Mouse (Mus musculus) lung, embryonic 14.5 days (tissue): ENCODE measurements around the gene Slc37a2. TPM values are rescaled to one million over a fixed set of nuclear protein-coding genes. Genes with fewer than 3 reads are reported as not detected.

Experiments used
- ATAC-seq: fragments of 200-750 bp; cut with Nextera tagmentation; 2 replicates; pipeline ENCODE4 v1.8.0; 2017; ENCODE audit warnings: mild to moderate bottlenecking, moderate TSS enrichment, moderate library complexity; ENCODE audit not compliant: insufficient read depth
- DNase-seq: peaks from one replicate; pipeline ENCODE4 v3.0.0-alpha.2; 2015
- H3K27ac ChIP-seq: fragments of 300-500 bp; sonication (generic); 2 replicates; pipeline ENCODE4 v1.5.1; 2014; ENCODE audit warnings: low read depth, mild to moderate bottlenecking, moderate library complexity
- H3K27me3 ChIP-seq: fragments of 300-500 bp; sonication (generic); 2 replicates; pipeline ENCODE4 v1.6.1; 2014; ENCODE audit warnings: low read length, control low read depth; ENCODE audit not compliant: insufficient read depth
- H3K36me3 ChIP-seq: fragments of 300-500 bp; sonication (generic); 2 replicates; pipeline ENCODE4 v1.6.1; 2014; ENCODE audit warnings: control low read depth; ENCODE audit not compliant: insufficient read depth
- H3K4me1 ChIP-seq: fragments of 300-500 bp; sonication (generic); 2 replicates; pipeline ENCODE4 v1.6.1; 2014; ENCODE audit warnings: antibody characterized with exemption, control low read depth; ENCODE audit not compliant: insufficient read depth
- H3K4me2 ChIP-seq: fragments of 300-500 bp; sonication (generic); 2 replicates; pipeline ENCODE4 v1.6.1; 2014; ENCODE audit warnings: mild to moderate bottlenecking
- H3K4me3 ChIP-seq: fragments of 300-500 bp; sonication (generic); 2 replicates; pipeline ENCODE4 v1.5.1; 2014; ENCODE audit warnings: low read depth, low read length
- H3K9ac ChIP-seq: fragments of 300-500 bp; sonication (generic); 2 replicates; pipeline ENCODE4 v1.6.1; 2014
- H3K9me3 ChIP-seq: fragments of 300-500 bp; sonication (generic); 2 replicates; pipeline ENCODE4 v1.6.1; 2016; ENCODE audit warnings: low read depth, low read length, control low read depth
- CTCF ChIP-seq: IDR thresholded peaks from 2 replicates; pipeline ENCODE4 v1.5.1; 2016; ENCODE audit warnings: antibody characterized with exemption, low read depth
- WGBS: fragments of 180-500 bp; shearing (Covaris S2); extraction: QIAGEN DNeasy Blood & Tissue Kit; methylation state at CpG from one replicate; pipeline ENCODE4 v1.1.7; 2014; 5-methylcytosine and 5-hydroxymethylcytosine counted together
- polyA plus RNA-seq: library from polyadenylated mRNA; unstranded; fragments of >200 nt; fragmentation: Nextera tagmentation; extraction: Ambion mirVana; gene quantifications from 2 replicates; pipeline ENCODE4 v1.2.1, GENCODE M21; 2014

The Slc37a2 gene
- polyA plus RNA-seq, 1 experiment from 2014 or later = 1.8 TPM

DNA sequence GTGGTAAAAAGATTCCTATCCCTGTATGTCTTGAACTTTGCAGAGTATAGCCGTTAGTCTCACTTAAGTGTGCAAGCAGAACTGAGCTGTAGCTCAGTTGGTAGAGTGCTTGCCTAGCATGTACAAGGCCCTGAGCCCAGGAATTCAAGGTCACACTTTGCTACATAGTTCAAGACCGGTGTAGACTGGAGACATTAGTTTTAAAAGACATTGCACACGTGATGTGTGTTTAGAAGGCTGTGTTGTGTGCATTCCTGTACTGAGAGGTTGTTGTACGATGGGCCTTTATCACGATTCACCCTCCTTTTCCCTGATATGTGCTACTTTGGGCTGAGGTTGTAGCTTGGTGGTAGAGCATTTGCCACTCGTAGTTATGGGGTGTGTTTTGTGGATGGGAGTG lies 4.9 kb downstream of the Slc37a2 start:
- no peak overlapping the region for H3K27ac ChIP-seq
- no peak overlapping the region for H3K4me3 ChIP-seq
- peaks cover 7% of the 10 kb centered on the region; the same call in 1 of the 2 replicates for H3K4me1 ChIP-seq
- no peak overlapping the region for H3K9ac ChIP-seq
- no peak overlapping the region for H3K4me2 ChIP-seq
- 69% methylated on average over 6 of the region's 6 CpGs for WGBS
- H3K9me3 ChIP-seq = no peaks in the 10 kb centered on the region
- no peaks in the 10 kb centered on the region for H3K36me3 ChIP-seq
- TF ChIP-seq CTCF = no peak
- no peaks in the 10 kb centered on the region for H3K27me3 ChIP-seq
- DNase-seq = no peak
- ATAC-seq = no peak

DNA sequence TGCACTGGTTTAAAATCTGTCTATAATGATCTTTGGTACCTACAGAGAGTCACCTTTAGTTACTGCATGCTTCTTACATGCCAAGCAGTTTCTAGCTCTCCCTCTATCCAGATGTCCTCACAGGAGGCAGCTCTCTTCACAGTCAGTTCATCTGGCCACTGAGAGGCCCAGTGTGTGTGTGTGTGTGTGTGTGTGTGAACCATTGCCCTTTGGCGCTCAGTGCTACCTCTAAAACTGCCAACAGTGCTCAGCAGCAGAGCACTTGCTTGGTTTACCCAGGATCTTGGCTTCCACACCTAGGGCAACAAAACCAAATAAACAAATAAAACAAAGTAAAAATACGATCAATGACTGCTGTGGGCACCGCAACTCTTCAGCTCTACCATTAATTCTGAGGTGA lies 5.6 kb downstream of the Slc37a2 start:
- H3K4me1 ChIP-seq = peaks cover 5% of the 10 kb centered on the region; the same call in 1 of the 2 replicates
- no peak overlapping the region for H3K4me3 ChIP-seq
- no peak for TF ChIP-seq CTCF
- H3K27ac ChIP-seq = no peak overlapping the region
- no peak overlapping the region for H3K9ac ChIP-seq
- H3K36me3 ChIP-seq = no peaks in the 10 kb centered on the region
- H3K27me3 ChIP-seq = no peaks in the 10 kb centered on the region
- no peak overlapping the region for H3K4me2 ChIP-seq
- WGBS = 78% methylated on average over 3 of the region's 3 CpGs
- no peak for DNase-seq
- H3K9me3 ChIP-seq = no peaks in the 10 kb centered on the region
- no peak for ATAC-seq

DNA sequence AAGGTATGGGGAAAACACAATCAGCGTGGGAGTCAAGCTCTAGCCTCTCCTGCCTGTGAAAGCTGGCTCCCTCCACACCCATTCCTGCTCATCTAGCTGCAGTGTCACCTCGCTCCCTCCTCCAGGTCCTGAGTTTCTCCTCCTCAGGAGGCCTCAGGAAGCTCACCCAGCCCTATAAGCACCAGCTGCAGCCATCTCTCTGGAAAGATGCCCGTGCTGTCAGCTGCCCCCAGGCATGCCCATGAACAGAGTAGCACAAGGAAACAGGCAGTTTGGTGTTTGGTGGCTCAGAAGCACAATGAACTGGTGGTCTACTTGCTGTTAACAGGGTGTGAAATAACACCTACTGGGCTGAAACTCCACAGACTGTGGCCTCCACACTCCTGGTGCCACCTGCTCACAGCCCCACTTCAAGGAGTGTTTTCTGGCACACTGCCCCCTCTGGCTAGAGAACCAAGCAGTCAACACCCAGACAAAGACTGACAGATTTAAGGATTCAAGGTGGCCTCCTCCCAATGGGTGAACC lies 7.1 kb downstream of the Slc37a2 start:
- no peak overlapping the region for H3K4me3 ChIP-seq
- no peaks in the 10 kb centered on the region for H3K4me1 ChIP-seq
- H3K4me2 ChIP-seq = no peak overlapping the region
- TF ChIP-seq CTCF = 0 out of 2 replicates have a peak, but pooled peaks have one; percentile 9
- H3K9me3 ChIP-seq = no peaks in the 10 kb centered on the region
- H3K9ac ChIP-seq = no peak overlapping the region
- 38% methylated on average over 3 of the region's 3 CpGs for WGBS
- no peak overlapping the region for H3K27ac ChIP-seq
- no peaks in the 10 kb centered on the region for H3K36me3 ChIP-seq
- H3K27me3 ChIP-seq = no peaks in the 10 kb centered on the region
- ATAC-seq (peak; percentile 32; the same call in 1 of the 2 replicates), DNase-seq (no peak)

GRCm38 (mm10) chr9:37247429-37247828 lies 8.1 kb downstream of the Slc37a2 start:
- no peak overlapping the region for H3K4me3 ChIP-seq
- no peaks in the 10 kb centered on the region for H3K36me3 ChIP-seq
- H3K27me3 ChIP-seq = no peaks in the 10 kb centered on the region
- no peak overlapping the region for H3K27ac ChIP-seq
- ATAC-seq (no peak), DNase-seq (peak; percentile 39)
- TF ChIP-seq CTCF = no peak
- H3K9me3 ChIP-seq = no peaks in the 10 kb centered on the region
- no peak overlapping the region for H3K9ac ChIP-seq
- H3K4me1 ChIP-seq = no peaks in the 10 kb centered on the region
- no peak overlapping the region for H3K4me2 ChIP-seq

GRCm38 (mm10) chr9:37245810-37246209 lies 9.7 kb downstream of the Slc37a2 start:
- WGBS = 88% methylated on average over 1 of the region's 1 CpGs

DNA sequence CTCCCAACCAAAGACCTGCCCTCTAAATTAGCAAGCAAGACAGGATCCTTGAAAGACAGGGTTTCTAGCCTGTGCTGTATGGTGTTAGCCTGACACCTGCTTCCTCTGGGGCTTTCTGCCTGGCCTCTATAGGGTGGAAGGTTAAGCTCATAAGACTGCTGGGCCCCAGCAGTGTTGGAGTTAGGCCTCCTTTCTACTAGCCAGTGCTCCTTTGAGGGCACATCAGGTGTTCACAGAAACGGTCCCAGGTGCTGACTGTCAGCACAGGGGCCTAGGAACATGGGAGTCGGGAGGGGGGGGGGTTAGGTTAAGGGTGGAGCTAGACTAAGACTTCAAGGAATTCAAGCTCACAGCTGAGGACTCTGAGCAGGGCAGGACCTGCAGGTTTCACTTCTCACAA lies 10.1 kb downstream of the Slc37a2 start:
- ATAC-seq = no peak
- Histone ChIP-seq H3K9me3 (no peaks in the 10 kb centered on the region), H3K27me3 (no peaks in the 10 kb centered on the region), H3K4me1 (no peaks in the 10 kb centered on the region), H3K36me3 (no peaks in the 10 kb centered on the region), H3K4me3 (no peak overlapping the region), H3K27ac (no peak overlapping the region), H3K4me2 (no peak overlapping the region), H3K9ac (no peak overlapping the region)
- DNase-seq = no peak
- TF ChIP-seq CTCF = no peak
- 42% methylated on average over 2 of the region's 2 CpGs for WGBS

More at GRCm38 (mm10) chr9:37245810-37246209, 9.7 kb downstream of the Slc37a2 start:
- TF ChIP-seq CTCF = no peak
- Histone ChIP-seq H3K4me1 (no peaks in the 10 kb centered on the region), H3K36me3 (no peaks in the 10 kb centered on the region), H3K9me3 (no peaks in the 10 kb centered on the region), H3K4me2 (no peak overlapping the region), H3K27ac (no peak overlapping the region), H3K27me3 (no peaks in the 10 kb centered on the region), H3K9ac (no peak overlapping the region), H3K4me3 (no peak overlapping the region)
- DNase-seq = no peak
- ATAC-seq = no peak

- H3K4me3 ChIP-seq = no peak overlapping the region
- H3K9me3 ChIP-seq = no peaks in the 10 kb centered on the region
- no peaks in the 10 kb centered on the region for H3K36me3 ChIP-seq
- TF ChIP-seq CTCF = no peak
- ATAC-seq = no peak
- H3K4me2 ChIP-seq = no peak overlapping the region
- DNase-seq = no peak
- no peaks in the 10 kb centered on the region for H3K4me1 ChIP-seq
- WGBS = 67% methylated on average over 1 of the region's 1 CpGs
- no peak overlapping the region for H3K27ac ChIP-seq
- H3K9ac ChIP-seq = no peak overlapping the region
- no peaks in the 10 kb centered on the region for H3K27me3 ChIP-seq
Measured at GRCm38 (mm10) chr9:37244600-37244999, 10.9 kb downstream of the Slc37a2 start.

GRCm38 (mm10) chr9:37242764-37243163 lies 12.8 kb downstream of the Slc37a2 start:
- Histone ChIP-seq H3K27ac (no peak overlapping the region), H3K4me3 (no peak overlapping the region), H3K9me3 (no peaks in the 10 kb centered on the region), H3K27me3 (no peaks in the 10 kb centered on the region), H3K9ac (no peak overlapping the region), H3K4me1 (no peaks in the 10 kb centered on the region), H3K4me2 (no peak overlapping the region), H3K36me3 (no peaks in the 10 kb centered on the region)
- no peak for TF ChIP-seq CTCF
- 83% methylated on average over 3 of the region's 3 CpGs for WGBS
- ATAC-seq = no peak
- DNase-seq = no peak
